9 mouse cellular contexts compared by ENCODE assay signal in genomic region chr2:147305262-147305661, GRCm38 (mm10). TPM values are rescaled to one million over a fixed set of nuclear protein-coding genes. Genes with fewer than 3 reads are reported as not detected.
DNase-seq lines count a peak whose midpoint lies in the region; ATAC-seq and TF ChIP-seq lines count a peak whose summit lies in the region.
"Had no signal": no experiment of that assay in that cellular context is flagged by ENCODE, and none has a peak within 500 bp of the region (broad histone marks: within the 10 kb centered on the region; RNA-seq: fewer than 3 reads in every experiment).

No protein-coding gene starts in this region.

- H3K4me3 ChIP-seq in forebrain, embryonic 13.5 days: no peak overlapping the region
- H3K4me3 ChIP-seq in forebrain, embryonic 16.5 days (replicated peaks; ENCODE audit: low read length): no peak overlapping the region
- no peak overlapping the region for H3K4me3 ChIP-seq in heart, embryonic 12.5 days

- 25% methylated on average over 5 of the region's 5 CpGs for WGBS in forebrain, embryonic 13.5 days
- 19% methylated on average over 5 of the region's 5 CpGs for WGBS in forebrain, embryonic 16.5 days
- WGBS in heart, embryonic 12.5 days: 24% methylated on average over 5 of the region's 5 CpGs

- H3K27me3 ChIP-seq in forebrain, embryonic 13.5 days: peaks cover 48% of the 10 kb centered on the region
- H3K27me3 ChIP-seq in forebrain, embryonic 16.5 days (replicated peaks; ENCODE audit: control insufficient read depth, insufficient read depth, low read length): peaks cover 28% of the 10 kb centered on the region
- H3K27me3 ChIP-seq in heart, embryonic 12.5 days (replicated peaks): peaks cover 17% of the 10 kb centered on the region; the same call in 1 of the 2 replicates

- H3K9ac ChIP-seq in forebrain, embryonic 13.5 days: no peak overlapping the region
- H3K9ac ChIP-seq in forebrain, embryonic 16.5 days (replicated peaks; ENCODE audit: low read depth, low read length): no peak overlapping the region
- no peak overlapping the region for H3K9ac ChIP-seq in heart, embryonic 12.5 days

- no peak overlapping the region for H3K4me2 ChIP-seq in forebrain, embryonic 13.5 days
- no peak overlapping the region for H3K4me2 ChIP-seq in forebrain, embryonic 16.5 days (ENCODE audit: low read length)
- no peak overlapping the region for H3K4me2 ChIP-seq in heart, embryonic 12.5 days

- no peak for TF ChIP-seq POLR2A in brain, embryonic 14.5 days (IDR thresholded peaks at IDR 0.05; ENCODE audit: borderline replicate concordance, extremely low read depth, insufficient read depth, insufficient read length, poor library complexity, severe bottlenecking)

- H3K9me3 ChIP-seq in forebrain, embryonic 13.5 days (replicated peaks): no peaks in the 10 kb centered on the region
- no peaks in the 10 kb centered on the region for H3K9me3 ChIP-seq in forebrain, embryonic 16.5 days (ENCODE audit: control insufficient read depth, low read length)
- H3K9me3 ChIP-seq in heart, embryonic 12.5 days (replicated peaks): no peaks in the 10 kb centered on the region

- no peaks in the 10 kb centered on the region for H3K4me1 ChIP-seq in forebrain, embryonic 13.5 days
- H3K4me1 ChIP-seq in forebrain, embryonic 16.5 days (replicated peaks; ENCODE audit: control insufficient read depth, insufficient read depth, low read length): no peaks in the 10 kb centered on the region; the same call in 1 of the 2 replicates
- H3K4me1 ChIP-seq in heart, embryonic 12.5 days (replicated peaks): no peaks in the 10 kb centered on the region

- intact Hi-C loops in left cerebral cortex, postnatal 25 days (cut with DNase I): loop anchor here (1.0 kb wide), 1 partner anchor 100 kb away; no protein-coding TSS in a partner anchor

- H3K27ac ChIP-seq in forebrain, embryonic 13.5 days: no peak overlapping the region
- no peak overlapping the region for H3K27ac ChIP-seq in forebrain, embryonic 16.5 days (ENCODE audit: low read length)
- no peak overlapping the region for H3K27ac ChIP-seq in heart, embryonic 12.5 days (ENCODE audit: poor library complexity, severe bottlenecking)

- peak; percentile 64; the same call in 1 of the 2 replicates for TF ChIP-seq CTCF in brain, embryonic 14.5 days (IDR thresholded peaks at IDR 0.05; ENCODE audit: borderline replicate concordance, extremely low read depth, insufficient read depth, insufficient read length)

- H3K36me3 ChIP-seq in forebrain, embryonic 13.5 days (ENCODE audit: poor library complexity, severe bottlenecking): no peaks in the 10 kb centered on the region
- H3K36me3 ChIP-seq in forebrain, embryonic 16.5 days (ENCODE audit: control insufficient read depth, insufficient read depth): no peaks in the 10 kb centered on the region
- H3K36me3 ChIP-seq in heart, embryonic 12.5 days: no peaks in the 10 kb centered on the region

- peak; percentile 19; the same call in 1 of the 2 replicates for ATAC-seq in forebrain, embryonic 13.5 days
- no peak for ATAC-seq in forebrain, embryonic 16.5 days
- no peak for ATAC-seq in heart, embryonic 12.5 days (ENCODE audit: insufficient number of reproducible peaks, low FRiP score)

- DNase-seq in 416B (ENCODE audit: low read depth): peak; percentile 74
- DNase-seq in brain, embryonic 14.5 days (ENCODE audit: low read depth): peak; percentile 78
- DNase-seq in hindlimb bud, embryonic 11.5 days (ENCODE audit: extremely low spot score, low read depth, low spot score): peak; percentile 49
- peak; percentile 61 to 71 for DNase-seq in left cerebral cortex, postnatal 25 days (ENCODE audit: low spot score in 2 of 2)
- DNase-seq in right cerebral cortex, postnatal 25 days: peak; percentile 8

RNA-seq across cellular contexts. Expression of gene Pax1, which starts 56.5 kb away (rescaled TPM):
- 0.06 TPM in 1 of 2 replicates, not detected in the other for polyA plus RNA-seq in forebrain, embryonic 13.5 days (2015; fragmentation: Nextera tagmentation; extraction: Ambion mirVana)
- not detected in 2 replicates for polyA plus RNA-seq in forebrain, embryonic 16.5 days (2015; fragmentation: Nextera tagmentation; extraction: Ambion mirVana)
- polyA plus RNA-seq in brain, embryonic 14.5 days (2012; rRNA removed): 0.55 and 0.85 TPM in 2 replicates
- not detected for total RNA-seq in left cerebral cortex, postnatal 25 days (2021)
- polyA plus RNA-seq in heart, embryonic 12.5 days (2016; fragmentation: Nextera tagmentation; extraction: Ambion mirVana): 0.06 TPM in 1 of 2 replicates, not detected in the other
- total RNA-seq: layer of hippocampus, postnatal 25 days had no signal

Comparison
In these comparisons a context has a peak if more than half of its experiments do, and no peak if none do; other contexts are left out.
1. DNase-seq: peak in every context shown above with its lines; median percentile 78 in brain, embryonic 14.5 days; 74 in 416B; 66 in left cerebral cortex, postnatal 25 days; 49 in hindlimb bud, embryonic 11.5 days; 8 in right cerebral cortex, postnatal 25 days.